Mouse (Mus musculus) liver, embryonic 14.5 days (tissue): ENCODE results near the gene Smdt1.

Source experiments
- CTCF ChIP-seq: IDR thresholded peaks from 2 replicates; pipeline ENCODE4 v1.5.1; 2016; ENCODE audit warnings: antibody characterized with exemption, low read depth, control low read depth
- EP300 ChIP-seq: IDR thresholded peaks from 2 replicates; pipeline ENCODE4 v1.6.1; 2016; ENCODE audit warnings: antibody characterized with exemption, low read depth

DNA sequence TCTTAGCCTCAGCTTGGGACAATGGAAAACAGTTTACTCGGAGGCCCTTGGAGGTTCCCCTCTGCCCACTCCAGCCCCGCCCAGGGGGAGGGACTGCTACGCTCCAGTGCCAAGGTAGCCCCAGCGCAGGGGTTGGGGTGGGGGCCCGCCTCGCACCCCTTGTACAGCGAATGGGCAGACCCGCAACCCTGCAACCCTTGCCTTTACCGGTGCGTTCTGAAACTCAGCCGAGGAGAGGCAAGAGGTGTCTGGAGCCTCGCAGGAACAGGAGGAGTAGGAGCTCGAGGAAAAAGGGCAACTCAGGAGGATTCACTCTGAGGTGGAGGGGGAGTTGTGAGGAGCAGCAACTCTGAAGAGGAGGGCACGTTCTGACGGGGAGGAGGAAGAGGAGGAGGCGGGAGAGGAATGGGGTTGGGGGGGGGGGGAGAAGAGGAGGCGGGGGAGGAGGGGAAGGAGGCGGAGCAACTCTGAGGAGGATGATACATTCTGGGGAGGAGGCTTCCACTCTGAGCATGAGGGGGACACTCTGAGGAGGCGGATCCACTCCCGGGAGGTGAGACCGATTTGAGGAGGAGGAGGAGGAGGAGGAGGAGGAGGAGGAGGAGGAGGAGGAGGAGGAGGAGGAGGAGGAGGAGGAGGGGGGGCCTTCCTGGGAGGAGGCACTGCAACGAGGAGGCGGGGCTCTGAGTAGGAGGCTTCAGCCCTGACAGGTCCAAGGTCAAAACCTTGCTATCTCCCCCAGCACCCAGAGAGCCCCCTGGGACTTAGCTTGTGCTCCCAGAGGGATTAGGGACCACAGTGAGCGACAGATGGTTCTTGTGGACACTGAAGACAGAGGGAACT lies 41.3 kb downstream of the Smdt1 start, which contains the start of gene Cyp2d22:
- TF ChIP-seq CTCF (no peak), EP300 (no peak)
